Mouse (Mus musculus): ENCODE data around the gene Gm21992.
"Not testable (repeated sequence)": the region's sequence is repeated elsewhere in the genome, so short reads cannot be mapped to it uniquely, and the experiment has no call there.

The Gm21992 gene

DNA sequence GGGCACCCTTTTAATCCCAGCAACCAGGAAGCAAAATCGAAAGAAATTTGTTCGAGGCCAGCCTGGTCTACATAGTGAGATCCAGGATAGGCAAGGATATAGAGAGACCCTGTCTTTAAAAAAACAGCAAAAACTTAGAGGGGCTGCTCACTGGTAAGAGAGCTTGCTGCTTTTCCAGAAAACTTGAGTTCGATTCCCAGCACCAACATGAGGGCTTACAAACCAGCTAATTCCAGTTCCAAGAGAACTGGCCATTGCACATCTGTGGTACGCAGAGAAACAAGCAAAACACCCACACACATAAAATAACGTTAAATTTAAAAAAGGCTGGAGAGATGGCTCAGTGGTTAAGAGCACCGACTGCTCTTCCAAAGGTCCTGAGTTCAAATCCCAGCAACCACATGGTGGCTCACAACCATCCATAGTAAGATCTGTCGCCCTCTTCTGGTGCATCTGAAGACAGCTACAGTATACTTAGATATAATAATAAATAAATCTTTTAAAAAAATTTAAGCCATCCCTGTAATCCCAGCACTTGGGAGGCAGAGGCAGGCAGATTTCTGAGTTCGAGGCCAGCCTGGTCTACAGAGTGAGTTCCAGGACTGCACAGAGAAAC lies 1.0 kb upstream of the Gm21992 start:
- not testable (repeated sequence) for DNase-seq (ENCODE audit: low read depth)

GRCm38 (mm10) chr19:4811909-4812242 lies 464 bp upstream of the Gm21992 start:
- no peak for DNase-seq (ENCODE audit: low read depth)

- DNase-seq (ENCODE audit: low read depth), result no peak
These were observed 708 bp downstream of the Gm21992 start for GRCm38 (mm10) chr19:4810746-4811062.

GRCm38 (mm10) chr19:4810309-4810708 lies 1.1 kb downstream of the Gm21992 start:
- DNase-seq (ENCODE audit: low read depth), result no peak

- DNase-seq (ENCODE audit: low read depth), result no peak
These were observed 8.1 kb downstream of the Gm21992 start for GRCm38 (mm10) chr19:4803283-4803682.

DNA sequence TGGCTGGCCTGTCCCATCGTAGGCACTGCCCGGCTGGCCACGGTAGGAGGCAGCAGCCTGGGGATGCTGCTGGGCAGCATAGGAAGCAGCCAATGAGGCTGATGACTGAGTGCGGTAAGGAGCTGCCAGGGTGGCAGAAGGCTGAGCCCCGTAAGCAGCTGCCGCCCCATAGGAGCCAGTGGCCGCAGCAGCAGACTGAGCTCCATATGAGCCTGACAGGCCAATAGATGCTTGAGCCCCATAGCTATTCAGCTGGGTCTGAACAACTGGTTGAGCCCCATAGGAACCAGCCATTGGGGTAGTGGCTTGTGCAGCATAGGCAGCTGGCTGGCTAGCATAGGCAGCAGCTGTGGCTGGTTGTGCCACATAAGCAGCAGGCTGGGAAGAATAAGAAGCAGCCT lies 8.7 kb downstream of the Gm21992 start:
- no peak for DNase-seq (ENCODE audit: low read depth)

DNA sequence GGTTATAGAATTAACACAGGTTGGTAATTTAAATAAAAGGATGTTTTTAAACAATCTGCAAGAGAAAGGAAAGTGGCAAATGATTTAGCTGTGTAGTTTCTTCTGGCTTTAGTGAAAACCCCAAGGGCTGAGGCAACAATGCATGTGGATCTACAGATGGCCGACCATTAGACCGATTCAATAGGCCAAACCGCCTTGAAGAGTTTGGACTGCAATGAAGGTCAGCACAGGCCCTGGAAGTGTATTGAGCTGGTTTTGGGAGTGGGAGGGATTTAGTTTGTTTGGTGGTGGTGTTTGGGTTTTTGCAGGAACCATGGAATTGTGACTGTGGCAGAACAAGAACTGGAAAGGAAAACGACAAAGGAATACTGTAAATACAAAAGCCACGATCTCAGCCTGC lies 12.3 kb downstream of the Gm21992 start:
- DNase-seq (ENCODE audit: low read depth), result no peak

- DNase-seq (ENCODE audit: low read depth), result no peak
These were observed 13.6 kb downstream of the Gm21992 start for GRCm38 (mm10) chr19:4797846-4798245.

DNA sequence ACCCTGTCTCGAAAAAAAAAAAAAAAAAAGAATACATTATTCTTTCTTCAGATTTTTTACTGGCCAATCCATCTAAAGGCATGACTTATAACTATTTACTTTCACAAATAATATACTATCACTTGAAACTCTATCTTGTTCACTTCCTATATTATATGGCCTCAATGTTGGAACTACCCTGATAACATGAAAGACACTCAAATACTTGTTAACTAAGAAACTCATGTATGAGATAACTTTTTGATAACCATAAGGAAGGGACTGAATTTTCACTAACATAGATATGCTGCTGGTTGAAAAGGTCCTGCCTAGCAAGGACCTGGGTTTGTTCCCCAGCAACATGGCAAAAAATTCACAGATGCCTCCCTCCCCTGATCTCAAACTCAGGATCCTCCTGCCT lies 15.5 kb downstream of the Gm21992 start:
- no peak for DNase-seq (ENCODE audit: low read depth)

DNA sequence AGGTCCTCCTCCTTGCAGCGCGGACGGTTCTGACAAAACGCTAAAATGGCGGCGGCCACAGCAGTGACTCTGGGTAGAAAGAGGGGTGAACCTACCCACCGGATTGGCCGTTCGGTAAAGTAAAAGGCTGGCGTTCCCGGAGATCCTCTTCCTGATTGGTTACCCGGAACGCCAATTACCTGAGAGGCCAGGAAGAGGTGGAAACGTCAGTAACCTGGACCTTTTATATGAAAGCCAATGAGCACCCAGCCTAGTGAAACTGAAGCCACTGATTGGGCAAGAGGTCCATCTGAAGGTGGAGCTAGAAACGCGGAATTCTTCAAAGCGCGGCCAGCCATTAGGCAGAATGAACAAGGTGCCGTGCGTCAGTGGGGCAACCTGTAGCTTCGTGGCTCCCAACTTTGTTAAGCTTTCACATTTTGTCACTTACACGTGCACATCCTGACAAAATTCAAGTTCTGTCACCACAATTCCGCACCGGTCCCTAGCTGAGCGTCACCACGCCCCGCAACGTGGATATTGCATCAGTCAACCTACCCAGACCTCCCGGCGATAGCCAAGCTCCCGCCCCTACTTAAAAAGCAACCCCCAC lies 17.5 kb downstream of the Gm21992 start, which contains the start of gene Rbm4:
Gene Rbm4 (minus strand): TSS at position 71 of the 592 bp plus-strand sequence.
- DNase-seq (ENCODE audit: low read depth), result peak; percentile 99

DNA sequence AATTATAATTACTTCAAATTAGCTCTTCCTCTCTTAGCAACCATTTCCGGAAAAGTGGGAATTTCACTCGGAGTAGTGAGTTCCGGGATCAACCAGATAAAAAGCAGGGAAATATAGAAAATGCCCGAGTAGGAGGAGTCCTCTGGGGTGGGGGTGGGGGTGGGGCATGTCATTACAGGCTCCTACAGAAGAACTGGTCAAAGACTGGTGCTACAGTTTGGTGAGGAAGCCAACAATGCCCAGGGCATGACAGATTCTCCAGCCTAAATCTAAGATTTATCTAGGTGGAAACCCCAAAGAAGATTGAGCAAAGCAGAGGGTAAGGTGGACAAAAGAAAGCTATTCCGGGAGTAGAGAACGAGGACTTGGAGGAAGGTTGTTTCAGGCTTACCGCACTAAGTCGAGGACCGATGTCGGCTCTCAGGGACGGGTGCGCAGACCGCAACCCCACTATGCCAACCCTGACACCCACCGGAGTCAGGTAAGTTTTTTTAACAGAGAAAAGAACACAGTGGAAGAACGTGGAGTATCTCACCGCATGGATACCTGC lies 18.1 kb downstream of the Gm21992 start:
- no peak for DNase-seq (ENCODE audit: low read depth)

DNA sequence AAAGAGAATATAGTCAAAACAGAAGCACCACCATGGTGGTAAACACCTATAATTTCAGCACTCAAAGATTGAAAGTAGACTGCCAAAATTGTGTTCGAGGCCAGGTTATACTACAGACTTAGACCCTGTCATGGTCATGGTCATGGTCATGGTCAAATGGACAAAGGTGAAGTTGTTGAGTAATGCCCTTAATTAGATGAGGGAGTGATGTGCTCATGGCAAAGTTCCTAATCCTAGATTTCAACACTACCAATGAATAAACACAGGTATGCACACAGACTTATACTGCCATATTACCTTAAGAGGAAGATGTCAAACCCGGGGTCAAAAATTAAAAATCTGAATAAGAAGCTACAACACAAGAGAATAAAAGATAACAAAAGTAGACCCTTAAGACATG lies 25.1 kb downstream of the Gm21992 start:
- no peak for DNase-seq (ENCODE audit: low read depth)

DNA sequence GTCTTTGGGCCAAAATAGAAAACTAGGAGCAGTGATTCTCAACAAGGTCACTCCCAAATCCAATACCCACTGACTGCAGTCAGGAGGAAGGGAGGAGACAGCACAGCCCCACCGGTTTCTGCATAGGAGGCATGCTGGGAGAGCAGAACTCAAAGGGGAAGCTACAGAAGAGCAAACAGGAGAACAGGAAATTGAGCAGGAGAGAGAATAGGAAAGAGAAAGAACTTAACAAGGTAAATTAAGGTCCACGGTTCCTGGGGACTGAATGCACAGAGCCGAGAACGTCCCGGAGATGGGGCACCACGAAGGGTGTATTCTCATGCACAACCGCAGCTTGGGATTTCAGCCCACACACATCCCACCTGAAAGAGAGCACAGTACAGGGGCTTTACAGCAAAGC lies 26.2 kb downstream of the Gm21992 start:
- DNase-seq (ENCODE audit: low read depth), result no peak

GRCm38 (mm10) chr19:4782891-4783290 lies 28.5 kb downstream of the Gm21992 start:
- DNase-seq (ENCODE audit: low read depth), result no peak

- DNase-seq (ENCODE audit: low read depth), result no peak
These were observed 38.6 kb downstream of the Gm21992 start for GRCm38 (mm10) chr19:4772785-4773184.

DNA sequence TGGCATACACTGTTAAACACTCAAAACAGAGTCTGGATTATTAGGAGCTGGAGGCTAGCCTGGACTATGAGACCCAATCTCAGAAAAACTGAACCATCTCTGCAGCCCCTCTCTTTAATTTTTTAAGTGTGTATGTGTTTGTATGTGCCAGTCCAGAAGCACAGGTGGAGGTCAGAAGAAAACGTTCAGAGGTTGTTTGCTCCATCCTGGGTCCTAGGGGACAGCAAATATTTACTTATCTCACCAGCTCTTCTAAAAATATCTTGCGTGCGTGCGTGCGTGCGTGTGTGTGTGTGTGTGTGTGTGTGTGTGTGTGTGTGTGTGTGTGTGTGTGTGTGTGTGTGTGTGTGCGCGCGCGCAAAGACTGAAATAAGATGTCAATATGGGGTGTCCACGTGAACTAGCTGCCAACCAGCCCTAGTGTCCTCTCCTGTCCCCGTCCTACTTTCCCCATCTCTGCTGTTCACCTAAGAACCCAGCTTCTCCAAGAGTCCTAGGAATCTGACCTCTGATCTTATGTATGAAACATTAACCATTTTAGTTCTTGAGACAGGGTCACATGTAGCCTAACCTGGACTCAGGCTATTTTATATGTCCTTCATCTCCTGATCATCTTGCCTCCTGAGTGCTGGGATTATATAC lies 43.8 kb downstream of the Gm21992 start:
- no peak for DNase-seq (ENCODE audit: low read depth)

DNA sequence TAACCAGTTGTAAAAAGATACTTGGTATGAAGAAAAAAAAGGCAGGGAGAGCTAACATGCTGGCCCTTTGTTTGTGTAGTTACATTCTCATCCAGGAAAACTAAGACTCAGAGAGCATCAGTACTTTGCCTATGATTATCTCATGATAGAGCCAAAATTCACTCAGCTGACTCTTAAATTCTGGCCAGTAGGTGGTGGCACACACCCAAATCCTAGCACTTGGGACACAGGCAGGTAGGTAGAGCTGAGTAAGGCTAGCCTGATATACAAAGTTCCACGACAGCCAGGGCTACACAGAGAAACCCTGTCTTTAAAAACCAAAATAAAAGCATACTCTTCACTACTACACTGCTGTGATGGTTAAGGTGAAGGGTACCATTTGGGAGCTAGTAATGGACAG lies 48.5 kb downstream of the Gm21992 start:
- DNase-seq (ENCODE audit: low read depth), result no peak

GRCm38 (mm10) chr19:4760544-4760943 lies 50.9 kb downstream of the Gm21992 start:
- DNase-seq (ENCODE audit: low read depth), result not testable (repeated sequence)

GRCm38 (mm10) chr19:4756921-4757320 lies 54.5 kb downstream of the Gm21992 start:
- no peak for DNase-seq (ENCODE audit: low read depth)

GRCm38 (mm10) chr19:4756193-4756911 lies 55.1 kb downstream of the Gm21992 start, which contains the start of gene Rbm4b:
Gene Rbm4b, plus strand, starts transcription at chr19:4756497.
- DNase-seq (ENCODE audit: low read depth), result peak; percentile 91

GRCm38 (mm10) chr19:4755565-4756192 lies 55.7 kb downstream of the Gm21992 start:
- peak; percentile 76 for DNase-seq (ENCODE audit: low read depth)

DNA sequence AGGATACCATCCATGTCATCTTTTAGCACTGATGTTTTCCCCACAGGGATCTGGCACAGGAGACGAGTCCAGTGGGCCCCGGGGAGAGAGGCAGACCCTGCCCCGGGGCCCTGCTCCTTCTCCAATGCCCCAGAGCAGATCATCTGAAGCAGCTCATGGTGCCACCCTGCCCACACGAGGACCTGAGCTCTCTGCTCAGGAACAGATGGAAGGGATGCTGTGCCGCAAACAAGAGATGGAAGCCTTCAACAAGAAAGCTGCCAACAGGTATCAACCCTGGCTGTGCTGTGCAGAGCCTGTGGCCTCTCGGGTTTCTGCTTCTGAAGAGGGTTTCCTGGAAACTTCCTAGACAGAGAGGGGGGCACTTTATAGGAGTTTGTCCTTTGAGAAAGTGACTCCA lies 61.4 kb downstream of the Gm21992 start:
- no peak for DNase-seq (ENCODE audit: low read depth)
